Mouse (Mus musculus) c-Kit-positive CD71-positive TER-119-negative erythroid progenitor cells, embryonic 14.5 days (primary cell): ENCODE results near the gene Mvp.

Experiments
- DNase-seq: peaks from one replicate; pipeline ENCODE4 v3.0.0-alpha.2; 2013; ENCODE audit warnings: low read depth

Mvp gene

DNA sequence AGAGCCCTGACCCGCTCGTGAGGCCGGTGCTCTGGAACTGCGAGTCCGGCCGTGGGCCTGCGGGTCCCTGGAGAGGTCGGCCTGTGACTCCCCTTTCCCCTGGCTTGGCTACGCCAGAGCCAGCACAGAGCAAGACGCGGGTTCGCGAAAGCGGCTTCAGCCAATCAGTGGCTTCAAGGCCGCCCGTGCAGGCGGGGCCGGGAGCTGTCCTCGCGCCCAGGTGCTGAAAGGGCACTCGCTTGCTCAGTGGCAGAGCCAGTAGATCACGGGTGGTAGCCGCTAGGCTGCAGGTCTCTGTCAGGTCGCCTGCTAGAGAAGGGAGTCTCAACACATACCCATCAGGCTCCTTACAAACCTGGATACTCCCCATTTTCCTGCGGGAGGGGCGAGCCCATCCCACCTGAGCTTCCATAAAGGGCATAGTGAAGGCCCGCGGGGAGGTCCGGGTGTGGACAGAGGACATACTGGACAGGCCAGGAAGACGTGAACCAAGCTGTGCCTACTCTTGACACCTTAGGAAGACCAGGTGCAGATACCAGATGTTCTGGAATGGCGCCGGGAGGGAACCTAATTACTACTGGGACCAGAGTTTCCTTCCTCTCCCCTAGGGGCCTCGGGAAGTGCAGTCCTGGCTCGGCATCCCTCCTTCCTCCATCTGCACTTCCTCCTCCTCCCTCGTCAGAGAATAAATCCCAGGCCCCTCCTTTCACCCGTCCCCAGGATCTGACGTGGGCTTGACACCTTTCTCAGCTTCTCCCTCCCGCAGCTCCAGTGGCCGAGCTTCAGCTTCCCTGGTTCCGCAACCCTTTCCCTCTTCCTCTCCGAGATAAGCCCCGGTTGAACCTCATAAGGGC, 64.4 kb downstream of the Mvp start, which contains the start of gene Sez6l2:
Gene Sez6l2 (plus strand): TSS at position 771 of the 854 bp plus-strand sequence.
- peak; percentile 80 for DNase-seq

GRCm38 (mm10) chr7:126949403-126949792, 65.0 kb downstream of the Mvp start, which contains the start of gene Asphd1:
Gene Asphd1 (minus strand): TSS chr7:126949582.
- no peak for DNase-seq

- no peak for DNase-seq
Observed at GRCm38 (mm10) chr7:126948626-126949025, 65.8 kb downstream of the Mvp start.

- no peak for DNase-seq
Observed at GRCm38 (mm10) chr7:126946530-126946929, 67.9 kb downstream of the Mvp start.

DNA sequence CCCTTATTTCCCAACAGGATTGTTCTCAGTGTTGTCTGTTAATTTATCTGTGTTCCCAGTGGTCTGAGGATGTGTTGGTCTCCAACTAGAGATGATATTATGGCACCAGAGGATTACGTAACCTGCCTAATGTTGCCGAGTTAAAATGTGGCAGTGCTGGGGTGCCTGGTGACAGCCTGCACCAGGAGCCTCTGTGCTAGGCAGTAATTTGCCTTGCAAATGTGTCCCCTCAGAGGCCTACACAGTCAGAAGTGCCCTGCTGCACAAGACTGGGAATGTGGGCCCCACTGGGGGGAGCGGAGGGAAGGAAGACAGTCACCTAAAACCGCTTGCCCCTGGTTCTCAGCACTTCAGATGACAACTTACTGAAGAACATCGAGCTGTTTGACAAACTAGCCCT, 72.6 kb downstream of the Mvp start:
- DNase-seq, result no peak

GRCm38 (mm10) chr7:126941171-126941570, 73.2 kb downstream of the Mvp start:
- no peak for DNase-seq
